Mouse (Mus musculus): ENCODE results near the gene Hsd17b12.

- no peak for TF ChIP-seq GATA1 (IDR thresholded peaks at IDR 0.05; ENCODE audit: borderline replicate concordance, low read length)
- TF ChIP-seq FLI1 (IDR thresholded peaks at IDR 0.05; ENCODE audit: low read length), result no peak
Measured at GRCm38 (mm10) chr2:94173549-94173948, 15.8 kb upstream of the Hsd17b12 start.
